Mouse (Mus musculus) ES-E14 (cell line): Measurements from ENCODE around the gene Resp18.

Experiments used
- CHD2 ChIP-seq: IDR thresholded peaks from 2 replicates; pipeline ENCODE4 v1.6.1; 2014; ENCODE audit warnings: mild to moderate bottlenecking, low read depth, low read length, inconsistent platforms
- HCFC1 ChIP-seq: IDR thresholded peaks from 2 replicates; pipeline ENCODE4 v1.6.1; 2012; ENCODE audit warnings: low read length, inconsistent platforms, borderline replicate concordance; ENCODE audit not compliant: insufficient read depth
- MAFK ChIP-seq: IDR thresholded peaks from 2 replicates; pipeline ENCODE4 v1.6.1; 2014; ENCODE audit warnings: mild to moderate bottlenecking, low read depth, low read length, inconsistent platforms; ENCODE audit not compliant: insufficient read depth
- ZC3H11A ChIP-seq: IDR thresholded peaks from 2 replicates; pipeline ENCODE4 v1.6.1; 2012; ENCODE audit warnings: low read depth, mild to moderate bottlenecking, inconsistent platforms, low read length, borderline replicate concordance
- ZNF384 ChIP-seq: IDR thresholded peaks from 2 replicates; pipeline ENCODE4 v1.6.1; 2012; ENCODE audit warnings: low read depth, low read length, inconsistent platforms

GRCm38 (mm10) chr1:75289888-75290431 is 11.7 kb upstream of the Resp18 start:
- TF ChIP-seq CHD2 (no peak), ZC3H11A (no peak), MAFK (no peak), HCFC1 (no peak), ZNF384 (no peak)
